Mouse (Mus musculus) gastrocnemius, adult 18-20 months (tissue): ENCODE measurements around the gene Ttl. TPM values are rescaled to one million over a fixed set of nuclear protein-coding genes. Genes with fewer than 3 reads are reported as not detected.

Experiments
- DNase-seq: peaks from one replicate; pipeline ENCODE4 v3.0.0; 2021; ENCODE audit warnings: low spot score
- long read RNA-seq, 2 experiments: library from polyadenylated mRNA; stranded (forward); transcript quantifications; one replicate each; pipeline ENCODE4 v2.0.0; 2021
- total RNA-seq, 2 experiments: library from RNA; stranded (reverse); gene quantifications; 2 replicates each; pipeline ENCODE4 v1.2.3; 2021

Gene Ttl
- 1 to 10 TPM; 6.1 to 8.6 TPM for total RNA-seq
- long read RNA-seq, experiment 1, full-length matches to known transcripts, result 4 of 4 reads
- long read RNA-seq, experiment 1, partial matches to known transcripts, result 0 of 4 reads
- long read RNA-seq, experiment 1, other reads (novel, unspliced or antisense), result 0 of 4 reads
- long read RNA-seq, experiment 2, full-length matches to known transcripts, result 4 of 8 reads
- long read RNA-seq, experiment 2, partial matches to known transcripts, result 1 of 8 reads
- long read RNA-seq, experiment 2, other reads (novel, unspliced or antisense), result 3 of 8 reads

DNA sequence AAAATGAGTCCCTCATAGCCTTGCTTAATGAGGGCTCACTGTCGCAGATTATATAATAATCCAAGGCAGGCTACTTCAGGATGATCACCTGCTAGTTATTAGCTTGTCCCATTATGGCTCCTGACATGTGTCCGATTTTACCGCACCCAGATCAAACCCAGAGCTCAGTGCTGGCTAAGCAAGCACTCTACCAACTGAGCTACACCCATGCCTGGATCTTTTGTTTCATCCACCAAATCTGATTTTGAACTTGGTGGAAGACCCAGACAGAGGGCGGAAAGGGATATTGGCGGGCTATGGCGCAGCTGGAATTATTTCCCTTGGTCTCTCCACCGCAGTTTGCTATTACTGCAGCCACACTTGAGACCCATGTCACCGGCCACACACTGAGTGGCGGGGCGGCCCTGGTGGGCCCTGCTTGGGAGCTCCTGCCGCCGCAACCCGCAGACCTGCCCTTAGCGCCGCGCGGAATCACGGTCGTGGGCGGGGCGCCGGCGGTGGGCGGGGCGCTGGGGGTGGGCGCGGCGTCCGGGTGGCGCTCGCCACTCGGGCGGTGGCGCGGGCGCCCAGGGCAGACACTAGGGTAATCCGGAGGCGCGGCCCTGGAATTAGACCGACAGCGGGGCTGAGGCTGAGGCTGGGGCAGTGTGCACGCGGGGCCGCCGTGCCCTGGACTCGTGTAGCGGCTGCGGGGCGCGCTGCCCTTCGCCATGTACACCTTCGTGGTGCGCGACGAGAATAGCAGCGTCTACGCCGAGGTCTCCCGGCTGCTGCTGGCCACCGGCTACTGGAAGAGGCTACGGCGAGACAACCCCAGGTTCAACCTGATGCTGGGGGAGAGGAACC lies at the start of gene Ttl:
Gene Ttl (plus strand): TSS at position 506 of the 846 bp plus-strand sequence.
- peak; percentile 72 for DNase-seq

DNA sequence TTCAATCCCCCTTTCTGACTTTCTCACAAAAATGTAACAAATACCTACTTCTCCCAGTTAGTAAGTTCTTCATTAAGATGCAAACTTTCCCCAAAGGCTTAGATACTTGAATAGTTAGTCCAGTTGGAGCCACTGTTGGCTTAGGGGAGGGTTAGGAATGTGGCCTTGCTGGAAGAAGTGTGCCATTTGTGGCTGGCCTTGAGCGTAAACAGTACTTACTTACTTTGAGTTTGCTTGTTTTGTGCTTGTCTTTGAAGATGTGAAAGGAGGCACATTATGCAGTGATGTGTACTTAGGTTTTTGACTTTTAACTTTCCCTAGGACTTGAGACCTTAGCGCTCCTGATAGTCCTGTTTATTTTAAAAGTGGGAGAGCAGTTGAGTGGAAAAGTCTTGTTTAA lies 45.6 kb upstream of the Ttl start:
- no peak for DNase-seq

DNA sequence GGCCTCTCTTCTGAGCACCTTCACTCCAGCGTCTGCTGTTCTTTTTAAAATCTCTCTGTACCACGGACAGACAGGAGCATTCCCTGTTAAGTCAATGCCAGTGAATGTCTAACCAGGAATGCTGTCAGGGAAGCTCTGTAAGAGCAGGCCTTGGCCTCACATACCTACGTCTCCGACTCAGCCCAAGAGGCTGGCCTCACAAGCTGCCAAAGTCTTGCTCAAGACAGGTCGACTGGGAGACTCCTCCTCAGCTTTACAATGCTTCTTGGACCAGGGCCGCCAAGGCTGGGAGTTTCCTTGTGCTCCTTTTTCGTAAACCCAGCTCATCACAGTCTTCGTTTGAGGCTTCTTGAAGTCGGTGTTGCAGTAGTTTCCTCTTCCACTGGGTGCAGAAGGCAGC lies 40.9 kb upstream of the Ttl start:
- DNase-seq, result no peak

DNA sequence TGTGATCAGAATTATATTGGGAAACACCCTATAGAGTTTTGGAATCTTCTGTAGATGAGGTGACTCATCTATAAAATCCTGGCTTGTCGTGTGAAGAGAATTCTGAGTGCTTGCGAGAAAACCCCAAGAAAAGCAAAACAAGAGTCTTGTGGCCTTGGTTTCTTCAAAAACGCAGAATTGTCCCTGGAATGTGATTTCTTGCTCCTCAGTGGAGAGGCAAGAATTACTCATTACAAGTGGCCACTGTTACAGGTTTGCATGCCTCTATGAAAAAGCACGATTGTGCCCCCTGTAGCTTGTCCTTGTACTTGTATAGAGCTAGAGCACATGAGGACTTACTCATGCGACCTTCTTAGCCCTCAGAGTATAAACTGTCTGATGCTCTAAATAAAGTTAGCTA lies 30.4 kb upstream of the Ttl start:
- no peak for DNase-seq

DNA sequence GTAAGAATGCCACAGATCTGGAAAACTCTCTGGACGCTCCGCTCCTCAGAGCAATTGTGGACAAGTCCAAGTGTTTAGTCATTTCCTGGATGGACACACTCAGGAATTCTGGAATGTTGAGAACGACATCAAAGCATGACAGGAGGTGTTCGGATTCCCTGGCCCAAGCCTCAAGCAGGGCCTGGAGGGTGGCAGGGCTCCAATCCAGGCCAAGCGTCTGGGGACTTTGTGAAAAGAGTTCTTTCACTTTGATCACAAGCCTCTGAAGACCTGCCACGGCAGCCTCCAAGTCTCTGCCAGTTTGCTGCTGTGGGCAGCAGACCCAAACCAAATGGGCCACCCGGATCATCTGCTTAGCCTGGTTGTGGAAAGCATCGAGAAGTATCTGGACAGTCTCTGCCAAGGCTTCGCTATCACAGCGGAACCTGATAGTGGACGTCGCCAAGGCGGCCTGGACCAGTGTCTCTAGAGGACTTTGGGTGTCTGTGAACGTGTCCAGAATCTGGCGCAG lies 27.3 kb upstream of the Ttl start:
- DNase-seq, result no peak

DNA sequence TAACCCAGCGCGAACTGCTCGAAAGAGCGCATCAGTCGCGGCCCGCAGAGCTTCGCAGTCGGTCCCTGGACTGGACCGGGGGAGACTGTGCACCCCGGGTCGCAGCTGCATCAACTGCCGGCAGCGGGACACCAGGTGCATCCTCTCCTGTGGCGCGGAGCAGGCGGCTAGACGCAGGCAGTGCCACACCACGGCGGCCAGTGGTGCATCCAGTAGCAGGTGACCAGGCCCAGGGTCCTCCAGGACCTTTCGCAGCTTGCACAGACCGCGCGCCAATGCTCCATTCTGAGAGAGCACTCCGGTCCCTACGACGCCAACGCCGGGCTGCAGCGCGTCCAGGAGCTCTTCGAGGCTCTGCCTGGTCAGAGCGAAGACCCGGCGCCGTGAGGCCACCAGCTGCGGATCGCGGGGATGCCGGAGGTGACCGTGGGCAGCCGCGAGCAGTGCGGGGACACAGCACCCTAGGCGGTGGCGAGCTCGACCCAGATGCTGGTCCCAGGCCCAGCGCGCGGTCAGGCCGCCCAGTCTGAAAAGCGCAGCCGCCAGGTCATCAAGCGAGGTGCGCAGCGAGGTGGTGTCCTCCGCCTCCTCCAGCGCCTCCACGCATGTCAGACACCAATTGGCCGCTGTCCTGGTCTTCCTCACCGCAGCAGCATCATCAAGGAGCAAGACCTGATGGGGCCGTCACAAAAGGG lies 26.7 kb upstream of the Ttl start:
- peak; percentile 2 for DNase-seq

DNA sequence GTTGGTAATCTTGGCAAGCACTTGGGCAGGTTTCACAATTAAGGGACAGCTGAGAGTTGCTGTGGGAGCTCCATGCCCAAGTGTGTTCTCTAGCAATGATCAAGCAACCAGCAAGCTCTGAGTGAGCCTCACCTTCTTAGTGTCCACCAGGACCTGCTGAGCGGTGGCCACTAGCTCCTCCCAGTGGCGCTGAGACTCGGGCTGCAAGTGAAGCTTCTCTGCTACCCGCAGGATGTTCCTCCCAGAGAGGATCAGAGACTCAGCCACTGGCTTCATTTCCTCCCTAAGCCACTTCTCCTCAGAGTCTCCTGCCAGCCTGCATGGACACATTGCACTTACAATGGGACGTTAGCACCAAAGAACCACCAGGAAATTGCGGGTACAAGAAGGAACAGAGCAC lies 25.2 kb upstream of the Ttl start:
- no peak for DNase-seq

DNA sequence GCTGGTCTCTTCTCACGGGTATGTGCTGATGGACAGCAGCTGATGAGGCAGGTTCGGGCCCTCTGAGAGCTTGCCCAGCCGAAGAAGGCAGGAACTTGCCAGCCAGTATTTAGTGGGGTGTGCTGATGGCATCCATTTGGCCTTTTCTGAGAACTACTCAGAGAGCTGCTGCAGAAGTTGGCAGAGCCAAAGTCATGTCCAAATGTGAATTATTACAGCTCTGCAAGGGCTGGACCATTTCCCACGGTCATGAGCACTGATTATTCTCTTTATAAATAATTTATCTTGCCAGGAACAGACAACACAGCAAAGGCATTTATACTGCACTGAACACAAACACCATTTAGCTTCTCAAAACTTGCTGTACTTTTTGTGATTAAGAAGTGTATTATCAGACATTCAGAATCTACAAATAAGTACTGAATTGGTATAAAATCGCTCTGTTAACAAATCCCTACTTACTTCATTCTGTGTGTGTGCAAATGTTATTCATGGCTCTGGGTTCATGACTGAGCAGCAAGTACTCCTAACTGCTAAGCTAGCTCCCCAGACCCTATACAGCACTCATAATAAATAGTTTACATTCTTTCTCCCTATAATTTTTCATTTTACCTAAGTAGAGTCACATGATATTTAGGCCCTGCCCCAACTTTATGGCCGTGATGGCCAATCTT lies 19.4 kb upstream of the Ttl start:
- no peak for DNase-seq

DNA sequence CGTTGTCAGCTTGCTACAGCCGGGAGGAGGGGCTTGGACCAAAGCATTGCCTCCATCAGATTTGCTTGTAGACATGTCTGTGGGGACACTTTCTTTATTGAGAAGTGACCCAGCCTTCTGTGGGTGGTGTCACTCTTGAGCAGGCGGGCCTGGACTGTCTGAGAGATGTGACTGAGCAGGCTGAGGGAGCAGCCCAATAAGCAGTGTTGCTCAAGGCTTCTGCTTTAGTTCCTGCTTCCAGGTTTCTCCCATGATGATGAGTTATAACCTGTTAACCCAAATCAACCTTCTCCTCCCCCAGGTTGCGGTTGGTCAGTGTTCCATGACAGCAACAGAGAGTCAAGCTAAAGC lies 18.9 kb upstream of the Ttl start:
- no peak for DNase-seq

DNA sequence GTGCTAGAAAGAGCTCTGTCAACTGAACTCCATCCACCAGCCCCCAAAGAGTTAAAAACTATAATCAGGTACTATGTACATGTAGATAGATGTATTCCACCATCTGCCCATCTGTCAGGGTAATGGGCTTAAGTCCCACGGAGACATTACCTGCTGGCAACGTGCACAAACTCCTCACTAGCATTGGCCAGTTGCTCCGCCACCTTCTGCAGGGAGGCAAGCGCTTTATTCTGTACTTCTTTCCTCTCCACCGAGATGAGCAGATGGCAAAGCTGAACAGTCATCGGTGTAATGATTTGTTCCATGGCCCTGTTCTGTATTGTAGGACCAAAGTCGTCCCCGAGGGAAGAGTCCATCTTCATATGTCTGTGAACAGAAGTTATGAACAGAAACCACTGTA lies 17.9 kb upstream of the Ttl start, which contains the start of gene Vinac1:
Gene Vinac1 (minus strand): TSS at position 362 of the 400 bp plus-strand sequence.
- no peak for DNase-seq

DNA sequence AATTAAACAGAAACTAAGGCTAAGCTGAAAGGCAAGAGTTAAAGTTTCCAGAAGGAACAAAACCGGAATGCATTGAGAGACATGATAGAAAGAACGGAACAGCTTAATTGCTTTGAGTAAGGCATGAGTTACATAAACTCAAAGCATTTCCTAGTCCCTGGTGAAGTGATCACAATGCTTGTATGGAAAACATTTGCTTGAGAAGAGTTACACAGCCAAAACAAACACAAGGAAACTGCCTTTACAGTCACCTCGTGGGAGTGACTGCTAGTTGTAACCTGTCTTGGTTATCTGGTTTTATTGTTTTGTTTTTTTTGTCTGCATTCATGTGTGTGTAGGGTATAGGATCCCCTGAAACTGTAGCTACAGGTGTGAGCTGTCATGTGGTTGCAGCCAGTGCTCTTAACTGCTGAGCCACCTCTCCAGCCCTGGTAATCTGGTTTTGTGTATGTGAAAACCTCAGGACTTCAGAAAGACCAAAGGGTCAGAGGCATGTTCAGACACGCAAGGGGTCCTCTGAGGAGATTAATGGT lies 13.2 kb upstream of the Ttl start:
- DNase-seq, result no peak

DNA sequence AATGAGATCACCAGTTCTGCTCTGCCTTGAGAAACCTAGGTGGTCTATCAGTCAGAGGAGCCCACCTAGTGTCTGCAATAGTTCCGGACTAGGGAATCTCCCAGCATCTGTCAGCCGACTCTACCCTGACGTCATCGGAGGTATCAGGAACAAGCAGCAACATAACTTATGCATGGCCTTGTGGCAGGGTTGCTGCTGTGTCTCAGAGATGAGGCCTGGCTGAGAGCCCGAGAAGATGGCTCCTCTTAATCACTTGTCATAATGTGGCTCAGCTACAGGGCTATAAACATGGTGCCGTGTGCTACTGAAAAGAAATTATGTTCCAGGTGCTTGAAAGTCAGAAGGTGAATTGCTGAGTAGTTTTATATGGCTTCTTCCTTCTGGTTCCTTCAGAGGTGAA lies 10.0 kb upstream of the Ttl start:
- DNase-seq, result no peak

DNA sequence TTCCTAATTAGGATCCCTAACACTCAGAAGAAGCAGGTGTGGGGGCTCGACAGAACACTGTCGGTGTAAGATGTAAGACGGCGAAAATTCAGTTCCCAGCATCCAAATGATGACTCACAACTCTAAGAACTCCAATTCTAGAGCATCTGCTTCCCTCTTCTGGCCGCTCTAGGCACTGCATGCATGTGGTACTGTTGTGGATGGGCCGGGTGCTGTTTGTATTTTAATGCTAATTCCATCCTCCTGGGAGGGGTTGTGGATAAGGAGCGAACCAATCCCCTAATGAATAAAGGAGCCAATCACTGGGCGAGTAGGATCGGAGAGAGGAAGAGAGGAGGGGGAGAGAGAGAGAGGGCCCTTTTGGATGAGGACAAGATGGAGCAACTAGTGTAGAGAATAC lies 9.1 kb upstream of the Ttl start:
- DNase-seq, result no peak

DNA sequence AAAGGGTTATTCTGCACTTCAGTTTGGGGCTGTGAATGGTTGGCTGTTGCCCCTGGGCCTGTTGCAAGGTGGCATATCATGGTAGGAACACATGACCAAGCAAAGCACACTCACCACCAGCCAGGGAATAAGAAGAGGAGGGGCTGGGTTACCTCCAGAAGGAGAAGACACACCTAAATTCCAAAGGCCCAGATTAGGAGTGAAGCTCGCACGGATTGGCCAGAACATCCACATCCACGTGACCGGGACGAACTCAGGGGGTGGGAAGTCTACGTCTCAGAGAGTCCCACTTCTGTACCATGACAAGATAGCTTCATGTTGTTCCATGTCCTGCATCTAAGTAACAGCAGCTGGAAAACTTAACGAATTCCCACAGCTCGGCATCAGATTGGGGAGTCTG lies 8.5 kb upstream of the Ttl start:
- no peak for DNase-seq

DNA sequence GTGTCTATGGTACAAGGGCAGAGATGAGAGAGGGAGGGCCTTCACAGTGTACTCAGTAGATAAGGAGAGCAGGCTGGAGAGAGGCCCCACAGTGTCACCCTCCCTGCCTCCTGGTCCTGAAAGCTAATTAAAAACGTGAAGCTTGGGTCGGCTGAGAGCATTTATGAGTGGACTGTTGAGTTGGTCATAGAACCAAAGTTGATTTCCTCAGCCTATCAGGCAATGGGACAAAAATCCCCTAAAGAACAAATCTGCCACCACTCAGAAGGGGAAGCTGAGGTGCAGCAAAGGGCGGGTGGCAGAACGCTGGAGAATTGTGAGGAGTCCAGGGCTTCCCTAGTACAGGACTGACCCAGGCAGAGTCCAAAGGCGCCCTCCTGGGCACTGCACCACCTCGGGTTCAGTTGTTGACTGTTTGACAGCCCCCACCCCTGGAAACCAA lies 7.8 kb upstream of the Ttl start:
- no peak for DNase-seq

DNA sequence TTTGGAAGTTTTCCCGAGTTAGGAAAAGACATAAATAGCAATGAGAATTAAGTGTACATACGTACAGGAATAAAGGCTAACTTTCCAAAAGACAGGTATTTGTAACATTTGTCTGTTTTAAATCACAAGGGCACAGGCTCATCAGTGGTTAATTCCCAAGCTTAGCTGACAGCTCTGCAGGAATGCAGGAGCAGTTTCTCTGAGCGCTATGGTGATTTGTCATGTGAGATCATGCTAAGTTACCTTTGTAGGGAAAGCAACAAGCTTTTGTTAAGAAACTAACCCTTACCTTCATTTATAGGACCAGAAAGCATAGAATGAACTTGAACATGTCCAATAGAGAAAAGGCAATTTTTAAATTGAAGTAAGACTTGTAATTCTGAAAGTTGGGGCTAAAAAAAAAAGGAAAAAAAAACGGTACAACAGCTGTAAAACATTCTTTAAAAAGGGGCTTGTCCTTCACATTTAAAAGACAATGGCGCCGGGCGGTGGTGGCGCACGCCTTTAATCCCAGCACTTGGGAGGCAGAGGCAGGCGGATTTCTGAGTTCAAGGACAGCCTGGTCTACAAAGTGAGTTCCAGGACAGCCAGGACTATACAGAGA lies 4.2 kb upstream of the Ttl start:
- no peak for DNase-seq

DNA sequence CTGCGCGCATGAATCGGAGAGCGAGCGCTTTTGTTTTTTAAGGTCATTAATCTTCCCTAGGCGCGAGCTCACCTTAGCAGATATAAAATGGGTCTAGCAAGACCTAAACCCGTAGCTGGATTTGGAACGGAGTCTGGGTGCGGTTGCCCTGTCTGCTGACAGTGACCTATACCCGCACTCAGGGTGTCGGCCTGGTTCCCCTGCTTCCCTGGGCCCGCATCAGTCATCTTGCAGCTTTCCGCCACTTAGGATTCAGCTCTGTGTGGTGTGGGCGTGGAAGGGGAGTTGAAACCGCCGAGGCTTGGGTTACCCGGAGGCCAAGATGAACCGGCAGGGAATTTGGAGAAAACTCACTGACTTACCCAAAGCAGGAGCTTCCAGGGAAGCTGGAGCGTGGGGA lies 584 bp downstream of the Ttl start:
- DNase-seq, result peak; percentile 35

DNA sequence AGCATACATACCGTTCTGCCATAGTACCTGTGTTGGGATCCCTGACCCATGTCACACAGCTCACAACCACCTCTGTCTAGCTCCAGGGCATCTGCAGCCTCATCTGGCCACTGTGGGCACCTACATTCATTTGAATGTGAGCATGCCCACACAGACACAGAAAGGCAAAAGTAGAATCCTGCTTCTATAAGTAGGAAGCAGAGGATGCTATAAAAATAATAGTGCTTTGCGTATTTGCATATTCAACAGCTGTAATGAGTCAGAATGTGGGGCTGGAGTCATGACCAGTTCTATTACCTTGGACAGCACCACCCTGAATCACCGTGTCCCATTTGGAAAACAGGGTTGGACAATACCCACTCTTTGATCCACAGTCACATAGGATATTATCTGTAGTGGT lies 4.6 kb downstream of the Ttl start:
- DNase-seq, result no peak

DNA sequence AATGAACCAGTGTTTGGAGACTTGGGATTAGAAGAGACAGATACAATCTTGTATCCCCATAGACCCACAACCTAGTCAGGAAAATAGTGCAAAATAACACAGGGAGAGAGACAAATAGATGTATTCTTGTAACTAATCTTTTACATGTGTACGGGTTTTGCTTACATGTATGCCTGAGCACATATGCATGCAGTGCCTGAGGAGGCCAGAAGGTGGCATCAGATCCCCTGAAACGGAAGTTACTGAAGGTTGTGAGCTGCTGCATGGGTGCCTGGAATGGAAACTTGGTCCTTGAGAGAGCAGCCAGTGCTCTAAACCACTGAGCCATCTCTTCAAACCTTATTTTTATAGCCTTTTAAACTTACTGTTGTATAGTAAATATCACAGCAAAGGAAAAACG lies 12.6 kb downstream of the Ttl start:
- no peak for DNase-seq

DNA sequence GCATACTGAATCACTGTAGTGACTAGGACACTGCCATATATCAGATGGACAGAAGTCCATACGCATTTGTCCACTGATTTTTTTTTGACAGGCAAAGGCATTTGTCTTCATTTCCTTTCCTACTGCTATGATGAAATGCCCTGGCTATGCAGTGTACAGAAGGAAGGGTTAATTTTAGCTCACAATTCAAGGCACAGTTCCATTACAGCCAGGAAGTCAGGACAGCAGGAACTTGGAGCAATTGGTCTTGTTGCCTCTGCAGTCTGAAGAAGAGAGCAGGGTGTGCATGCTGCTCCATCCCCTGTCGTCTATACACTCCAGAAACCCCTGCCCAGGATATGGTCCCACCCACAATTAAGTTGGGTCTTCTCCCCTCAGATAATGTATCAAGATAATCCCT lies 13.5 kb downstream of the Ttl start:
- no peak for DNase-seq

DNA sequence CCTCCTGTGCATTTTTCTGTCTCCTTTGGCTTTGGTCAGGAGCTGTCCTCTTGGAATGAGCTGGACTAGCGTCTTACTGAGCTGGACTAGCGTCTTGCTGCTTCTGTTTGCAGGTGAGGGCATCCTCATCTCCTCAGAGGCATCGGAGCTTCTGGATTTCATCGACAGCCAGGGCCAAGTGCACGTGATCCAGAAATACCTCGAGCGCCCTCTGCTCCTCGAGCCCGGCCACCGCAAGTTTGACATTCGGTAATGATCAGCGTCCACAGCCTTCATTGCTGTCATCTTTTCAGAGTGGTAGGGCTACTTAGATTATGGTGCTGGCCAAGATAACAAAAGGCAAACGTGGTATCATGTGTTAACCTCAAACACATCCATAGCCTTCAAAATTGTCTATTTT lies 15.4 kb downstream of the Ttl start:
- no peak for DNase-seq
